Mouse (Mus musculus) testis, postnatal 14 days (tissue): Measurements from ENCODE around the gene Ttc21b.

Source experiments
- DNase-seq: peaks from one replicate; pipeline ENCODE4 v3.0.0; 2021; ENCODE audit warnings: low spot score

Ttc21b gene

DNA sequence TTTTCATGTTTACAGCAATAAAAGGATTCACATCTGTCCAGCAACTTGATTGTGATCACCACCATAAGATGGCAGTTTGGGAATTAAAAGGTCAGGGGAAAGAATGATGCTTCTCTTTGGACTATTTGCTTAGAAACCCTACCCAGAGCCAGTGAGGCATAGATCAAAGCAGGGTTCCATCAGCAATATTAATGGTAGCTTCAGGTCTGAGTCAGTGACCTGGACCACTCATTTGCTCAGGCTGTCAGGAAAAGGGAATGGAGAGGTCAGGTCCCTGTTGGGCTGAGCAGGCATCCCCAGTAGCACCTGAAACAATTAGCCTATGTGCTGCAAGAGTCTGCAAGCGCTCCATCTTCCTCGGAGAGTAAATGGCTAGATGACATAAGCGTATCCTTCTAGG lies 84.8 kb downstream of the Ttc21b start:
- no peak for DNase-seq

DNA sequence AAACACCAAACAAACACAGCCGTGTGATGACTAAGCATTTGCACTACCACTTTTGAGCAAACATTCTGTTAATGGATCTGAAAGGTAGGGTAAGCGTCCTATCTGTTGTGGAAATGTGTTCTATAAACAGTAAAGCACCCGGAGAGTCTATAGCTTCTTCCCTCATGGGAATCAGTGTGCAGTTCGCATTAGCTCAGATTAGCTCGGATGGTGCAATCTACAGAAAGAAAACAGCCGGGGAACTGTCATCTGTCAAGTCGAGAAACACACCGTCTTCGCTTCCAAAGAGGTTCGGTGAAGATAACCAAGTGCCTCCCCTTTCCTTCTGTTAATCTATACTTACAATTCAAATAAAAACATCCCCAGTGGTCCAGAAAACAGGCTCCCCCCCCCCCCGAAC lies 85.7 kb downstream of the Ttc21b start:
- DNase-seq, result no peak

DNA sequence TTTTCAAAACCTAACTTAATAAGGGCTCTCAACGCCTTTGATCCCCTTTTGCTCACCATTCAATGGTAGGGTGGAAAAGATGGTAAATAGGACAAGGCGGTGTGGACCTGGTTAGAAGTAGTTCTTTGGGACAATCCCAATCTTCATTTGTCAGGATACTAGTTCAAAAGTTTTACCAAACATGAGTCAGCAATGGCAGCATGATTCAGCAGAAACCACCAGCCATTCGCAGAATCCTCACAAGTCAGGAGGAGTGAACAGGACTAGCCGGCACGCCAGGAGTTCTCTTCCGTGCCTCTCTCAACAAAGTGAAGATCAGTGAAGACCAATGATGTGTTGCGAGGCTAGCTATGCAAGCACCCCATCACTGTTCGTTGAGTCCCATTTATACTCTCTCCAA lies 91.4 kb downstream of the Ttc21b start:
- DNase-seq, result no peak

DNA sequence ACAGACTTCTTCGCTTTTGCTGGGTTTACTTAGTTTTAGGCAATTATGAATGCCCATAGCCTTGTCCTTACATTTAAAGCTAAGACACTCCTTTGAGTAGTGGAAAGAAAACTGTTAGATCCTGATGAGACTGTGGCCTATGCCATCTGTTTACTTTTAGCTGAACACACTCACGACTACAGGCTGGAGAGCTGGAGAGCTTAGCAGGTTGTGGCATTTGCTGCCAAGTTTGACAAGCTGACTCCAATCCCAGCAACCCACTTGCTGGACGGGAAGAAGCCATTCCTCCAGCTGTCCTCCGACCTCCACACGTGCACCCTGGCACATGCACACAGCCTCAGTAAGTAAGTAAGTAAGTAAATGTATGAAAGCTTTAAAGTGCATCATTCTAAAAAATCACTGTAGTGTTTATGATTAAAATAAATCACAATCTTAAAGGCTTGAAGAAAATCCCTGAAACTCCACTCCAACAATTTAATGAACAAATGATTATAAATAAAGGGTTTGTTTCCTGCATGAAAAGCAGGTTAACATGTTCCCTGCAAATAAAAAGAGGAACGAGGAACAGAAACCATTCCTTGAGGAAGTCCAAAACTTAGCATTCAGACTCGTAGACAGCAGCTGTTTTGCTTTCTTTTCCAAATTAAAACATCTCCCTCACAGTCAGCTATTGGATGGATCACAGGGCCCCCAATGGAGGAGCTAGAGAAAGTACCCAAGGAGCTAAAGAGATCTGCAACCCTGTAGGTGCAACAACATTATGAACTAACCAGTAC lies 98.1 kb downstream of the Ttc21b start:
- no peak for DNase-seq

DNA sequence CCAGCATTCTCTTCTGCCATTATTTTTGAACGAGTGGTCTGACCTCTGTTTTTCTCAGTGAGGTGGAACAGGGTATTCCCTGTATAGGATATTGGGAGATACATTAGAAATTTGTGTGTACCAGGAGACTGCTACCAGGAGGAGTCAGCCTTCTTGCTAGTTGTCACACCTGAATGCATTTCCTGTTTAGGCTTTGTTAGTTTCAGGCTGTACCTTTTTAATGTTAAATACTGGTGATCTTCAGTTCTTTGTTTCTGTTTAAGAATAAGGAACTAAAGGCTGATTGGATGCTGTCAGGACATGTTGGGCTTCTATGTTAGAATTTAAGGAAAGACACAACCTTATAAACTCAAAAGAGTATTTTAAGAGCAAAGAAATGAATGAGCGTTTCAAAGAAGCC lies 105.0 kb downstream of the Ttc21b start:
- DNase-seq, result no peak

DNA sequence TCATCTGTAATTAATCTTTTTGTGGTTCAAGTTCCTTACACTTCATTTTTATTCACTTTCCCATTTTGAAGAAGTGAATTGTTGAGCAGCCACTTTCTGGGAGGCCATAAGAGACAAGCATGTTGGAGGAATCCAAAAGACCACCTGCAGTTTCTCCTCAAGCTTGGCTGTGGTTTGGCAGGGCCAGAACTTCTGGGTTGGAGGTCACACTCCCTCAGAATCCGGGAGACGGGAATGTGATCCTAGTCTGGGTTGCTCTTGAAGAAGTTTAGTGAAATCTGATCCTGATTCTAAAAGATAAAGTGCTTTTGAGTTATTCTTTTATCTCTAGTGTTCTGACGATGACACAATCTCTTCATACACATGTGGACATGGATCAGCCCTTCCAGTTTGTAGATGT lies 105.9 kb downstream of the Ttc21b start:
- no peak for DNase-seq

DNA sequence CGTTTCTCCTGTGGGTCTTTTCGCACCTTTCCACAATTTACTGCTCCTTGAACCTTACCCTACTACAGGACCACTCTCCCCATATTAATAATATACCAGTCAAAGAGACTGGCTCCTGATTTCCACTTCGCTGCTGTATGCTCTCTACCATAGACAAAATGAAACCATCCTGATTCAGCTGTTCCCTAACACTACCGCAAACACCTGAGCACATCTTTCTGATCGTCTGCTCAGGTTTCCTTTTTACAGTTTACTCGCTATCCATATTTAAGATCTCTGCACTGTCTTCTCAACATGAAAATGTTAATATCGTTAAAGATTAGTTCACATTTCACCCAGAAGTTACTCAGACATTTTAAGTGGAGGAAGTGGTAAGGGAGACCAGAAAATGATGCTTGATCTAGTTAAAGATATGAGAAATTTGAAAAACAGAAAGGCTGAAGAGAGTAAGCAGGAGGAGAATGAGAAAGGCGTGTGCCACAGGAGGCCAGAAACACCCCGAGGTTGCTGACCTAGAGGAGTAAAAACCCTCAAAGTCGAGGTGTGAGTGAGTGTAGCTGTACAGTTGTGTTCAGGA lies 107.7 kb downstream of the Ttc21b start:
- no peak for DNase-seq

DNA sequence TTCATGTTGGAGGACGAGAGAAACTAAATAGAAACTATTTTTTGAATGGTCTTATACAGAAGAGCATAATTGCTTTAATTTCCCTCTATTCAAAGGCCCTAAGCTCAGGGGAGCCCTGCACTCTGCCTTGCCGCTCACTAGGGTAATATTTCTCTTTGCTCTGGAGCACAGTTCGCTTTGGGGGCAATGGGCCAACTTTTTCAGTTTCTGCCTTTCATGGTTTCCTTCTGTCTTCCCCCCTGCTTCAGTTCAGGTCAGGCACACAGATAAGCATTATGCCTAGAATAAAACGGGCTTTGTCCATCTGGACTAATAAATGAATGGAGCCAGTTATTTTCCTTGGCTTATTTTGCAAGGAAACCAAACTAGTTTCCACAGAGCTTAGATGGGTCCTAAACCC lies 109.9 kb downstream of the Ttc21b start:
- DNase-seq, result no peak

DNA sequence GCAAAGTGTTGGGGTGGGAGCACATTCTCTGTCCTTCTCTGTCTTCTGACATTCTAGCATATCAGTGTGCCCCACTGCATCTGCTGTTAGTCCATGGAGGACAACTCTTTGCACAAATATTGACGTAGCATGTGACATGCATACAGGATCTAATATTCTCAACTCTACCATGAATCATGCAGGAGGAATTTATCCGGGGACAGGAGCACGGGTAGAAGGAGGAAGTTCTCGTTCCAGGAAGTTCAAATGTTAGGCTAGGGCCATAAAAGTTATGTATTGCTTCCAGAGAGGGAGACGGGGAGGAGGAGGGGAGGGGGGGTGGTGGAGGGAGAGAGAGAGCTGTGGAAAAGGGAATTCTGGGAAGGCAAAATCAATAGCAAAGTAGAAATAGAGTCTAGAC lies 111.6 kb downstream of the Ttc21b start:
- no peak for DNase-seq

DNA sequence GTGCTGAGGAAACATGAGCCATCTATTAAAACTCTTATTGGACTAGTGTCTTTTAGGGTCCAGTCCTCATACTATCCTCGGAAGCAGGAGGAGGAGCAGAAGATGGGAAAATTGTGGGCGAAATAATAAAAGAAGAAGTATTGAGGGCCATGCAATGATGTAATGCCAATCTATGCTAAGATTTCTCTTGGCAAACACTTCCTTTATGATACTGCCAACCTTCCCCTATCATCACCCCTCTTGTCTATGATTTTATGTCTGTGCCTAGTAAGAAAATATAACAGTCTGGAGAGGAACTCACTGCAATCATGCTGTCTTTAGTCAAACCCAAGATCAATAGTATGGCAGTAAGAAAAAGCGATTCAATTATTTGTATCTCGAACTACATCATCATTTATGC lies 113.1 kb downstream of the Ttc21b start:
- no peak for DNase-seq

DNA sequence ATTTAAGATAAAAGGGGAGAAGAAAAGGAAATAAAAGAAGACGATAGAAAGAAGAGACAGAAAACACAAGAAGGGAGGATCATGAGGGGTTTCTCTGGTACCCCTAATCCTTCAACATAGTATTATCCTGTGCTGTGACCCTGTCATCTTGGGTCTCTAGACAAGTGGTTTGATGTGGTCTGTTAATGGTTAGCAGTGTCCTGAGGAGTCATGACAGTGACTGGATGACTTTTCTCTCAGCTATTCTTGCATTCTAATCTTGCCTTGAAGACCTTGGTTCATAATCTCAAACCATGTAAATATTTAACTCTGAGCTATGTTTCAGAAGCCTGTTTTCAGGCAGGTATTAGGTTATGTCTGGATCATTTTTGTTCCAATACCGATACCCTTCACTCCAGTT lies 113.7 kb downstream of the Ttc21b start:
- DNase-seq, result no peak

DNA sequence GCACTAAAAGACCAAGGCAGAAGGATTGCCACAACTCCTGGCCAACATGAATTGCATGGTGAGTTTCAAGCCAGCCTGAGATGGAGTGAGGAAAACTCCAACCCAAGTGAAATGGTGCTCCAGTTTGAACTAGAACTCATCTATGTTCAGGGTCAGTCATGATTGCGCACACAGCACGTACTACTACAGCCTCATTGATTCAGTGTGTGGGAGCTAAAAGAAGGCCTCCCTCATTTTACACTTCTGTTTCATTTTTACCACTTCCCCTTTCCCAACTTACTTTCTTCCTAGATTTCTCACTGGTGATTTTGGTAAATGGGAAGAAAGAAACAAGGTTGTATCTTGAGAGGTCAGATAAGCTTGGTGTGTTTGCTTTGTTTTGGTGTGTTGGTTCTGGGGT lies 114.1 kb downstream of the Ttc21b start:
- DNase-seq, result no peak

DNA sequence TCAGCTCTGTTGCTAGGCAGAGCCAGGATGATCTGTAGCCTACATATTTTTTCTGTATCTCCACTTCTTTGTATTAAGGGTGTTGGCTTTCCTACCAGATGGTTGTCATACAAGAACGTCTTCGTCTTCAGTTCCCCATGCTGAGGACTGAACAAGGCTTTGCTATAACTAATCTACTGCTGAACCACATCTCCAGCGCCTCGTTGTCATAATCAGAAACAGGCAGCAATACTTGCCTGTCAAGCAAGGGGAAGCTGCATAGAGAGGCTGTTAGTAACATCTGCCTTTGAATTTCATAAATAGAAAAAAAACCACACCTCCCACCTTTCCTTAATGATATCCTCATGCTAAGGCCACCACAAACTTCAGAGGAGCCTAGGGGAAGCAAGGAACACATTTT lies 116.2 kb downstream of the Ttc21b start:
- no peak for DNase-seq
